Mouse (Mus musculus) cerebellum, adult 11 months (tissue): ENCODE results near the gene Tspan13.
A peak's percentile ranks its signal among the peaks of the same experiment; 100 is the strongest.

Experiments used
- DNase-seq: peaks from one replicate; pipeline ENCODE4 v3.0.0; 2022

The Tspan13 gene

GRCm38 (mm10) chr12:36030660-36031363 lies 11.5 kb downstream of the Tspan13 start:
- no peak for DNase-seq

GRCm38 (mm10) chr12:36029687-36030086 lies 12.6 kb downstream of the Tspan13 start:
- no peak for DNase-seq

GRCm38 (mm10) chr12:36028968-36029645 lies 13.2 kb downstream of the Tspan13 start:
- no peak for DNase-seq

- DNase-seq = no peak
Observed at GRCm38 (mm10) chr12:36027171-36027570, 15.1 kb downstream of the Tspan13 start.

- no peak for DNase-seq
Observed at GRCm38 (mm10) chr12:36026126-36026525, 16.2 kb downstream of the Tspan13 start.

GRCm38 (mm10) chr12:36020710-36021109 lies 21.6 kb downstream of the Tspan13 start:
- DNase-seq = no peak

- DNase-seq = no peak
Observed at GRCm38 (mm10) chr12:36020081-36020480, 22.2 kb downstream of the Tspan13 start.

GRCm38 (mm10) chr12:36019572-36019971 lies 22.7 kb downstream of the Tspan13 start:
- no peak for DNase-seq

GRCm38 (mm10) chr12:36017791-36018190 lies 24.5 kb downstream of the Tspan13 start:
- no peak for DNase-seq

GRCm38 (mm10) chr12:36013216-36013910 lies 28.9 kb downstream of the Tspan13 start:
- DNase-seq = no peak

GRCm38 (mm10) chr12:36008364-36009047 lies 33.8 kb downstream of the Tspan13 start:
- no peak for DNase-seq

- DNase-seq = no peak
Observed at GRCm38 (mm10) chr12:36007581-36007980, 34.7 kb downstream of the Tspan13 start.

- DNase-seq = no peak
Observed at GRCm38 (mm10) chr12:36004714-36005113, 37.6 kb downstream of the Tspan13 start.

- peak; percentile 9 for DNase-seq
Observed at GRCm38 (mm10) chr12:35995799-35996198, 46.5 kb downstream of the Tspan13 start.

- no peak for DNase-seq
Observed at GRCm38 (mm10) chr12:35994098-35994497, 48.2 kb downstream of the Tspan13 start.

GRCm38 (mm10) chr12:35993583-35993982 lies 48.7 kb downstream of the Tspan13 start:
- DNase-seq = no peak

- DNase-seq = no peak
Observed at GRCm38 (mm10) chr12:35992711-35993110, 49.6 kb downstream of the Tspan13 start, which contains the start of gene Agr2. Gene Agr2, plus strand, starts transcription at chr12:35992907.

GRCm38 (mm10) chr12:35984743-35985142 lies 57.6 kb downstream of the Tspan13 start:
- no peak for DNase-seq

GRCm38 (mm10) chr12:35983472-35983871 lies 58.8 kb downstream of the Tspan13 start:
- DNase-seq = no peak

- no peak for DNase-seq
Observed at GRCm38 (mm10) chr12:35981732-35982360, 60.5 kb downstream of the Tspan13 start.

GRCm38 (mm10) chr12:35979625-35980024 lies 62.7 kb downstream of the Tspan13 start:
- DNase-seq = no peak

- DNase-seq = no peak
Observed at GRCm38 (mm10) chr12:35977633-35978246, 64.6 kb downstream of the Tspan13 start.
